11 mouse cellular contexts compared by ENCODE assay signal in genomic region chr7:19495521-19496213, GRCm38 (mm10). TPM values are rescaled to one million over a fixed set of nuclear protein-coding genes. Genes with fewer than 3 reads are reported as not detected.
DNase-seq lines count a peak whose midpoint lies in the region; ATAC-seq and TF ChIP-seq lines count a peak whose summit lies in the region.
"Had no signal": no experiment of that assay in that cellular context is flagged by ENCODE, and none has a peak within 500 bp of the region (broad histone marks: within the 10 kb centered on the region; RNA-seq: fewer than 3 reads in every experiment).

No protein-coding gene starts in this region.

- H3K9ac ChIP-seq in liver, adult 2 months (ENCODE audit: low read depth, low read length): no peak overlapping the region
- H3K9ac ChIP-seq: neural tube, embryonic 12.5 days had no signal

- no peaks in the 10 kb centered on the region for H3K79me2 ChIP-seq in liver, adult 2 months (ENCODE audit: control insufficient read depth, insufficient read depth, low read length)

- H3K27me3 ChIP-seq in liver, adult 2 months (ENCODE audit: control insufficient read depth, insufficient read depth, low read length): no peaks in the 10 kb centered on the region

- DNase-seq in liver, adult 2 months (ENCODE audit: extremely low read depth, low read depth, low spot score): no peak
- no peak for DNase-seq in liver
- DNase-seq in adrenal gland, postnatal 36 days: peak; percentile 86 to 89
- peak; percentile 87 for DNase-seq in kidney, postnatal 10 days
- peak; percentile 86 for DNase-seq in ovary, postnatal 36 days (ENCODE audit: low spot score)
- no peak for DNase-seq in cerebellum, adult 9-11 months
- DNase-seq: spleen, adult 18-20 months had no signal

- ATAC-seq in inflammation-experienced regulatory T-cells, adult 6 months: no peak
- ATAC-seq: intestine, embryonic 16.5 days had no signal

- no peak for TF ChIP-seq CTCF in liver, adult 2 months (IDR thresholded peaks at IDR 0.05; ENCODE audit: low read depth, low read length)

- no peaks in the 10 kb centered on the region for H3K36me3 ChIP-seq in liver, adult 2 months (ENCODE audit: control insufficient read depth, insufficient read depth, low read length)
- H3K36me3 ChIP-seq: neural tube, embryonic 12.5 days had no signal

- H3K4me1 ChIP-seq in liver, adult 2 months (ENCODE audit: control insufficient read depth, insufficient read depth, low read length): peaks cover 12% of the 10 kb centered on the region

- no peak overlapping the region for H3K4me3 ChIP-seq in liver, adult 2 months (ENCODE audit: insufficient read depth, low read depth, low read length)
- H3K4me3 ChIP-seq: neural tube, embryonic 12.5 days had no signal

- WGBS in liver, adult 2 months: 69% methylated on average over 20 of the region's 20 CpGs

- peak overlapping the region; percentile 50 for H3K27ac ChIP-seq in liver, adult 2 months (replicated peaks; ENCODE audit: insufficient read depth, low read depth, low read length)
- H3K27ac ChIP-seq: macrophage; neural tube, embryonic 12.5 days had no signal

- TF ChIP-seq POLR2A in liver, adult 2 months (IDR thresholded peaks at IDR 0.05; ENCODE audit: extremely low read depth, insufficient read depth, low read length): no peak

RNA-seq across cellular contexts. Expression of gene Bloc1s3, which starts 12.5 kb away (rescaled TPM):
- 2.8 and 3.9 TPM in 2 replicates for total RNA-seq in liver, adult 2 months (2014; rRNA removed)
- polyA plus RNA-seq in liver, adult 2 months (2012; rRNA removed): 6.2 and 7.3 TPM in 2 replicates
- total RNA-seq in adrenal gland, postnatal 36 days (2021): 10 to 100 TPM in 1 of 2 experiments, 1 to 10 TPM in 1; 8.7 to 12.1 TPM
- polyA plus RNA-seq in inflammation-experienced regulatory T-cells, adult 6 months (2017; shearing (Covaris generic)): under 1 TPM; 0.63 to 0.99 (median 0.65) TPM

RNA-seq across cellular contexts. Expression of gene Trappc6a, which starts 12.5 kb away (rescaled TPM):
- total RNA-seq in liver, adult 2 months (2014; rRNA removed): 19.9 and 25.5 TPM in 2 replicates
- polyA plus RNA-seq in liver, adult 2 months (2012; rRNA removed): 58.0 and 58.2 TPM in 2 replicates
- 10 to 100 TPM; 73.1 to 91.1 TPM for total RNA-seq in adrenal gland, postnatal 36 days (2021)
- 10 to 100 TPM; 24.6 to 47.8 (median 43.3) TPM for polyA plus RNA-seq in inflammation-experienced regulatory T-cells, adult 6 months (2017; shearing (Covaris generic))

RNA-seq across cellular contexts. Expression of gene Nkpd1, which starts 22.0 kb away (rescaled TPM):
- total RNA-seq in liver, adult 2 months (2014; rRNA removed): not detected in 2 replicates
- polyA plus RNA-seq in liver, adult 2 months (2012; rRNA removed): not detected in 2 replicates
- under 1 TPM in 1 of 2 experiments, not detected in 1; 0.17 TPM for total RNA-seq in adrenal gland, postnatal 36 days (2021)
- not detected for polyA plus RNA-seq in inflammation-experienced regulatory T-cells, adult 6 months (2017; shearing (Covaris generic))
- polyA plus RNA-seq: macrophage had no signal

RNA-seq across cellular contexts. Expression of gene Exoc3l2, which starts 32.5 kb away (rescaled TPM):
- 2.1 and 2.2 TPM in 2 replicates for total RNA-seq in liver, adult 2 months (2014; rRNA removed)
- 5.1 and 5.8 TPM in 2 replicates for polyA plus RNA-seq in liver, adult 2 months (2012; rRNA removed)
- total RNA-seq in adrenal gland, postnatal 36 days (2021): 10 to 100 TPM; 41.1 to 49.6 TPM
- polyA plus RNA-seq in inflammation-experienced regulatory T-cells, adult 6 months (2017; shearing (Covaris generic)): not detected
- polyA plus RNA-seq: macrophage had no signal

RNA-seq across cellular contexts. Expression of gene Mark4, which starts 37.0 kb away (rescaled TPM):
- 1.8 and 2.8 TPM in 2 replicates for total RNA-seq in liver, adult 2 months (2014; rRNA removed)
- 4.9 and 6.4 TPM in 2 replicates for polyA plus RNA-seq in liver, adult 2 months (2012; rRNA removed)
- 10 to 100 TPM; 46.5 to 50.3 TPM for total RNA-seq in adrenal gland, postnatal 36 days (2021)
- polyA plus RNA-seq in inflammation-experienced regulatory T-cells, adult 6 months (2017; shearing (Covaris generic)): 1 to 10 TPM in 1 of 3 experiments, under 1 TPM in 2; 0.87 to 1.3 (median 0.89) TPM

Comparison
In these comparisons a context has a peak if more than half of its experiments do, and no peak if none do; other contexts are left out.
1. DNase-seq: peak in adrenal gland, postnatal 36 days (2 of 2), kidney, postnatal 10 days (single experiment) and ovary, postnatal 36 days (single experiment); none in liver, adult 2 months (single experiment), liver (single experiment) and cerebellum, adult 9-11 months (single experiment).